Mouse (Mus musculus): ENCODE results near the gene Fam173a. TPM values are rescaled to one million over a fixed set of nuclear protein-coding genes. Genes with fewer than 3 reads are reported as not detected.

Gene Fam173a
- polyA plus RNA-seq, 1 experiment from 2014 or later: 82.3 TPM

DNA sequence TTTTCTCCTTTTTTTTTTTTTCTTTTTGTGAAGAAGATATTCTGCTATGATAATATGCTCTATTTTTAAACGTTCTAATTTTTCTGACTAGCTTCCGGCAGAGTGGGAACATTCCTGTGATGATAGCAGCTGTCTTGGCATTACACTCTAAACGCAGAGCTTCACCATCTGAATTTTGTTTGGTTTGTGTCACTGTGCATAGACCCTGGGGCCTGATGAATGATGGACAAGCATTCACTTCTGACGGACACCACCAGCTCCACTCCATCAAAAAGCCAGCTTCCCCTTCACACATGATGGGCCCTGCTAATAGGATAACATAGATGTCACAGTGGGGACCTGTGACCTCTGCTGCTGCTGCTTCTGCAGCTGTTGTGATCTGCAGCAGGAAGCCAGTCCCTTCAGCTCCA, 31.1 kb downstream of the Fam173a start:
- no peaks in the 10 kb centered on the region for H3K9me3 ChIP-seq (replicated peaks; ENCODE audit: control insufficient read depth, low read length)
- DNase-seq (ENCODE audit: low spot score) (no peak), ATAC-seq (no peak)
- no peak overlapping the region for H3K9ac ChIP-seq (ENCODE audit: low read length)
- H3K4me3 ChIP-seq (ENCODE audit: low read depth, low read length): no peak overlapping the region
- no peak overlapping the region for H3K27ac ChIP-seq (ENCODE audit: low read depth, low read length)
- no peaks in the 10 kb centered on the region for H3K4me1 ChIP-seq (ENCODE audit: control insufficient read depth, insufficient read depth, low read length)
- no peaks in the 10 kb centered on the region for H3K36me3 ChIP-seq (ENCODE audit: control insufficient read depth, insufficient read depth, low read length)
- H3K4me2 ChIP-seq (ENCODE audit: low read length): no peak overlapping the region
- H3K27me3 ChIP-seq (replicated peaks; ENCODE audit: control insufficient read depth, insufficient read depth, low read length): no peaks in the 10 kb centered on the region
- WGBS: 65% methylated on average over 4 of the region's 4 CpGs

DNA sequence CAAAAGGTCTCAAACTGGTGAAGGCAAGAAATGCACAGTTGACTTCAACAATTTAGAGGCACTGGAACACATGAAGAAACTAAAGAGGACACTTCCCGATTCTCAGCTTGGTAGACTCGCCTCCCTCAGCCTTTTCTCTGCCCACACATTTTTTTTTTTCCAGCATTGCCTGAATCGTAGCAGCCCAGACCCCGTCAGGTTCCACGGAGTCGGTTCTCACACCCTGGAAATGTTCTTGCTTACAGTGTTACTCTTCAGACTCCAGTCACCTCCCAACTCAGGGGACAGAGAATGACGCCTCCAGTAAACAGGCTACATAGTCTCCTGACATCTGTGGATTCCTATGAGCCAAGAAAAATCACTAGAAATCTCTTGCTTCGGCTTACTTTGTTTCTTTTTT, 32.6 kb downstream of the Fam173a start:
- Histone ChIP-seq H3K9ac (ENCODE audit: low read length) (no peak overlapping the region), H3K27ac (ENCODE audit: low read depth, low read length) (no peak overlapping the region), H3K4me1 (ENCODE audit: control insufficient read depth, insufficient read depth, low read length) (no peaks in the 10 kb centered on the region), H3K9me3 (replicated peaks; ENCODE audit: control insufficient read depth, low read length) (no peaks in the 10 kb centered on the region), H3K27me3 (replicated peaks; ENCODE audit: control insufficient read depth, insufficient read depth, low read length) (no peaks in the 10 kb centered on the region), H3K4me2 (ENCODE audit: low read length) (no peak overlapping the region), H3K4me3 (ENCODE audit: low read depth, low read length) (no peak overlapping the region), H3K36me3 (ENCODE audit: control insufficient read depth, insufficient read depth, low read length) (no peaks in the 10 kb centered on the region)
- WGBS: 80% methylated on average over 8 of the region's 8 CpGs
- DNase-seq (ENCODE audit: low spot score): no peak
- ATAC-seq: no peak

DNA sequence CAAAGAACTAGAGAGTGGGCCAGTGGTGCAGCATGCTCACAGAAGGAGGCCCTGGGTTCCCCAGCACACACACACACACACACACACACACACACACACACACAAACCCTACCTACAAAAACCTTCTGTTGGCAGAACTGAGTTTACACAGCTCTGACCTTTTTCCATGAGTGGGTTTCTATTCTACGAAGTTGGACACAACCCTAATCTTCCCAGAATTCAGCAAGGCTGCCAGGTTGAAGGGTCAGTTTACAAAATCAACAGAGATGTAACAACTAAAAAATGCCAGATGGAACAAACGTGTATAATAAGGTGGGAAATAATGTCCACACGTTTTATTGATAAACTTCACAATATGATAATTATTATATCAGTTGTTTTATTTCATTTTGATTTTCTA, 35.0 kb downstream of the Fam173a start:
- Histone ChIP-seq H3K9ac (ENCODE audit: low read length) (no peak overlapping the region), H3K9me3 (replicated peaks; ENCODE audit: control insufficient read depth, low read length) (no peaks in the 10 kb centered on the region), H3K36me3 (ENCODE audit: control insufficient read depth, insufficient read depth, low read length) (no peaks in the 10 kb centered on the region), H3K27ac (ENCODE audit: low read depth, low read length) (no peak overlapping the region), H3K4me3 (ENCODE audit: low read depth, low read length) (no peak overlapping the region), H3K4me2 (ENCODE audit: low read length) (no peak overlapping the region), H3K27me3 (replicated peaks; ENCODE audit: control insufficient read depth, insufficient read depth, low read length) (no peaks in the 10 kb centered on the region), H3K4me1 (ENCODE audit: control insufficient read depth, insufficient read depth, low read length) (no peaks in the 10 kb centered on the region)
- ATAC-seq (no peak), DNase-seq (ENCODE audit: low spot score) (no peak)
- 84% methylated on average over 3 of the region's 3 CpGs for WGBS

DNA sequence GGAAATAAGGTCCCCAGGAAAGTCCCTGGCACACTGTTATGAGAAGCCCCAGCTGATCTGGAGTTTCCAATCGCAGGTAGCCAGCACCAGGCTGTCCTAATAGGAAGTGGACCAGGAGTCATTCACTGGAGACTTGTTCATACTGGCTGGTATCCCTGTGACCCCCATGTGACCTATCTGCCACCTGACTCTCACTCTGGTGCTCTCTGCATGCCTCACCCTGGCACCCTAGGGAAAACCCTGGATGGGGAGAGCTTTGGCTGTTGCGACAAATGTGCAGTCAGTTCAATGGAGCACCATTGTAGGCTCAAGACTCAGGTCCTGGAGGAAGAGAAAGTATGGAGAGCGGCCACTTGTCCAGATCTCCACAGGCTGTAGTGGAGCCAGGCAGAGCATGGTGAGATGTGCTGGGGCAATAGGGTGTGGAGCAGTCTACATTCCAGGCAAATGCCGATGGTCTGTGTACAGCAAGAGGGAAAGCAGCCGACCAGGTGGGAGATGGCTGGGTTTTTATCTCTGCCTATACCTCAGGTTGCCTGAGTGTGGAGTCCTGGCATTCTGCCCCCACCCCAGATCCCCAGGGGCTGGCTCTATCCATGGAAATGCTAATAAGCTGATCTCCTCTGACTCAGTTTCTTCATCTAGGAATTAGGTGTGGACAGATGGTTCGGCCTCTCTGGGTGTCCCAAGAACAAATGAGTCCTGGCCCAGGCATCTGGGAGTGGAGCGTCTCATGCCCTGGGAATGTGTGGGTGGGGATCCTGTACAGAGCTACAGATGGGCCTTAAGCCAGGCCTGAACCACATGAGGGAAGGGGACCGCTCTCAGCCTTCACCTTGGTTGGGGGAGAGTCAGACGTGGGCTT, 36.1 kb downstream of the Fam173a start:
- H3K4me1 ChIP-seq (ENCODE audit: control insufficient read depth, insufficient read depth, low read length): no peaks in the 10 kb centered on the region
- H3K36me3 ChIP-seq (ENCODE audit: control insufficient read depth, insufficient read depth, low read length): no peaks in the 10 kb centered on the region
- no peak for ATAC-seq
- H3K27me3 ChIP-seq (replicated peaks; ENCODE audit: control insufficient read depth, insufficient read depth, low read length): no peaks in the 10 kb centered on the region
- H3K9ac ChIP-seq (ENCODE audit: low read length): no peak overlapping the region
- no peak overlapping the region for H3K27ac ChIP-seq (ENCODE audit: low read depth, low read length)
- no peaks in the 10 kb centered on the region for H3K9me3 ChIP-seq (replicated peaks; ENCODE audit: control insufficient read depth, low read length)
- no peak for DNase-seq (ENCODE audit: low spot score)
- no peak overlapping the region for H3K4me2 ChIP-seq (ENCODE audit: low read length)
- WGBS: 85% methylated on average over 9 of the region's 9 CpGs
- no peak overlapping the region for H3K4me3 ChIP-seq (ENCODE audit: low read depth, low read length)

DNA sequence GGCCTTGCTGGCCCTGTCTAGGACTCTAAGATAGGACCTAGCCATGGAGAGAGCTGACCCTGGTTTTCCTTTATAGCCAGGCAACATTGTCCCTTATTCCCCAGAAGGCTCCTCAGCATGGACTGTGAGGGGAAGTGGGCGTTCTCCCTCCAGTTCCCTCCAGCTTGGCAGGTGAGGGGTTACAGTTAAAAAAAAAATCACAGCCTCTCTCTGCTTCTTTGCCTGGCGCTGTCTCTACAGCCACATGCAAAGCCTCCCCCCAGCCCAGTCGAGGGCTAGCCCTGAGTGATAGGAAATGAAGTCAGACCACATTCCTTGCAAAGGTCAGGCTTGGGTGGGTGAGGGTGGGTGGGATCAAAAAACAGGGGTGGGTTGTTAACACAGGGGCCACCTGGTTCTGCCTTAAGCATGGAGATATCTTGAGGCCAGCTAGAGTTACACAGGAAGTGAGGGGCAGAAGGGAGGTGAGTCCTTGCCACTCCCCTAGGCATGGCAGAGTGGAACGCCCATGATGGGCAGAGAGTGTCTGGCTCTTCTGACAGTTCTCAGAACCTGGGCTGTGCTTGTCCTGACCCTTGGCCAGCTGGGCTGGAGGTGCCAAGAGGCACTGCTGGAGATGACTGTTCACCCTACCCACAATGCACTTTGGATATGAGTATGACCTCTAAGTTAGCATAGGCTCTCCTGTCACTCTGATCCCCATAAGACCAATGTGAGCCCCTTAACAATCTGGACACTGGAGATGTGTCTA, 36.9 kb downstream of the Fam173a start:
- 76% methylated on average over 4 of the region's 4 CpGs for WGBS
- Histone ChIP-seq H3K4me3 (ENCODE audit: low read depth, low read length) (no peak overlapping the region), H3K9ac (ENCODE audit: low read length) (no peak overlapping the region), H3K27me3 (replicated peaks; ENCODE audit: control insufficient read depth, insufficient read depth, low read length) (no peaks in the 10 kb centered on the region), H3K4me1 (ENCODE audit: control insufficient read depth, insufficient read depth, low read length) (no peaks in the 10 kb centered on the region), H3K27ac (ENCODE audit: low read depth, low read length) (no peak overlapping the region), H3K9me3 (replicated peaks; ENCODE audit: control insufficient read depth, low read length) (no peaks in the 10 kb centered on the region), H3K4me2 (ENCODE audit: low read length) (no peak overlapping the region), H3K36me3 (ENCODE audit: control insufficient read depth, insufficient read depth, low read length) (no peaks in the 10 kb centered on the region)
- ATAC-seq (no peak), DNase-seq (ENCODE audit: low spot score) (no peak)

DNA sequence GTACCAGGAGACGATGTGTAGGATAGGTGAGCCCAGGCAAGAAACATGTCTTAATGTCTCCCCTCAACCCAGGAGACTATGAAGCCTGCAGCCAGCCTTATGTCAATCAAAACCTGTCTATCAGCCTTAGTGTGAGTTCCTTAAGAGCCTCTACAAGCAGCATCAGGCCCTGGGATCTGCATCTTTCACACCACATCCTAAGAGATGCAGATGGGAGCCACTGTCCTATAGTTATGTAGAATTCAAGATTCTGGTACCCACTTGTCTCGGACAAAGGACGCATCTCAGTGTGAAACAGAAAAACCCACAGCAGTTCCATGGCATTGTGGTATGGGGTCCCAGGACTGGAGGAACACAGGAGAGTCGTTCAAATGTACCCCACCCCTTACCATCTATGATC, 37.6 kb downstream of the Fam173a start:
- no peak overlapping the region for H3K4me2 ChIP-seq (ENCODE audit: low read length)
- no peaks in the 10 kb centered on the region for H3K9me3 ChIP-seq (replicated peaks; ENCODE audit: control insufficient read depth, low read length)
- no peak for DNase-seq (ENCODE audit: low spot score)
- H3K4me1 ChIP-seq (ENCODE audit: control insufficient read depth, insufficient read depth, low read length): no peaks in the 10 kb centered on the region
- H3K27me3 ChIP-seq (replicated peaks; ENCODE audit: control insufficient read depth, insufficient read depth, low read length): no peaks in the 10 kb centered on the region
- H3K9ac ChIP-seq (ENCODE audit: low read length): no peak overlapping the region
- no peak overlapping the region for H3K27ac ChIP-seq (ENCODE audit: low read depth, low read length)
- no peaks in the 10 kb centered on the region for H3K36me3 ChIP-seq (ENCODE audit: control insufficient read depth, insufficient read depth, low read length)
- no peak overlapping the region for H3K4me3 ChIP-seq (ENCODE audit: low read depth, low read length)
- ATAC-seq: no peak
- WGBS: 85% methylated on average over 4 of the region's 4 CpGs

DNA sequence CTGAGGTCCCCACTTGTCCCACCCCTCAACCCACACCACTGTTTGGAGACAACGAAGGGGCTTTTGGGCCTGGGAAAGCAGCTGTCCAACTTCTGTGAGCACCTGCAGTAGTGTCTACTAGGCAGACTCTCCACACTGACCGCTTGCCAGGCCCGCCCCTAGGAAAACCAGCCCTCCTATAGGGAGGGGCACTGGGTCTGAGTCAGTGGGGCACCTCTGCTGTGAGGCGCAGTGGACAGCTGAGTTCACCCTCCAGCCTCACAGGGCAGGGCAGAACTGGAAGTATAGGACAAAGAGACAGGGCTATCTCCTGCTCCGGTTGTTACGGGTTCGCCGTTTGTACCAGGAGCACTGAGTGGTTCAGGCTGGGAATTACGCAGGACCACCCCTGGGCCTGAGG, 38.5 kb downstream of the Fam173a start, which contains the start of gene Msln:
Msln (minus strand) TSS at position 138 of the 400 bp plus-strand sequence.
- Histone ChIP-seq H3K27me3 (replicated peaks; ENCODE audit: control insufficient read depth, insufficient read depth, low read length) (no peaks in the 10 kb centered on the region), H3K9ac (ENCODE audit: low read length) (no peak within 1 kb of the TSS), H3K4me1 (ENCODE audit: control insufficient read depth, insufficient read depth, low read length) (no peaks in the 10 kb centered on the region), H3K9me3 (replicated peaks; ENCODE audit: control insufficient read depth, low read length) (no peaks in the 10 kb centered on the region), H3K27ac (ENCODE audit: low read depth, low read length) (no peak within 1 kb of the TSS), H3K36me3 (ENCODE audit: control insufficient read depth, insufficient read depth, low read length) (no peaks in the 10 kb centered on the region), H3K4me2 (ENCODE audit: low read length) (no peak within 1 kb of the TSS), H3K4me3 (ENCODE audit: low read depth, low read length) (no peak within 1 kb of the TSS)
- 89% methylated on average over 9 of the region's 9 CpGs for WGBS
- DNase-seq (ENCODE audit: low spot score) (no peak), ATAC-seq (no peak)

DNA sequence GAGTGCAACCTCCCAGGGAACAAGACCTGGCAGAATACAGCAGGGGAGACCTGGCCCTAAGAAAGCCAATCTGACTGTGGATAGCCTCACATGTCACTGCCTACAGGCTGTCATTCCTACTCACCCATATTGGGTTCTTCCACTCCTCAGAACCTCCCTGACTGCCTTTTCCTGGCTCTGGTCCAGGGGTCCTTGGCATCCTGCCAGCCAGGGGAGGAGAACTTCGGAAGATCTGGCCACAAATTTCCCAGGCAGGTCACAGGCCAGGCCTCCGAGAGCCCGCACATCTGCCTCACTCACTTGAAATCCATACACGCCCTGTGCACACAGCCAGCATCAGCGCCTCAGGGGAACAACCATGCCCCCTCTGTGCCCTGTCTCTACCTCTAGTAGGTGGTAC, 41.3 kb downstream of the Fam173a start:
- no peak overlapping the region for H3K4me2 ChIP-seq (ENCODE audit: low read length)
- DNase-seq (ENCODE audit: low spot score) (no peak), ATAC-seq (no peak)
- no peak overlapping the region for H3K27ac ChIP-seq (ENCODE audit: low read depth, low read length)
- WGBS: 36% methylated on average over 5 of the region's 5 CpGs
- H3K4me1 ChIP-seq (ENCODE audit: control insufficient read depth, insufficient read depth, low read length): no peaks in the 10 kb centered on the region
- no peak overlapping the region for H3K4me3 ChIP-seq (ENCODE audit: low read depth, low read length)
- H3K9me3 ChIP-seq (replicated peaks; ENCODE audit: control insufficient read depth, low read length): no peaks in the 10 kb centered on the region
- H3K36me3 ChIP-seq (ENCODE audit: control insufficient read depth, insufficient read depth, low read length): no peaks in the 10 kb centered on the region
- no peaks in the 10 kb centered on the region for H3K27me3 ChIP-seq (replicated peaks; ENCODE audit: control insufficient read depth, insufficient read depth, low read length)
- no peak overlapping the region for H3K9ac ChIP-seq (ENCODE audit: low read length)

DNA sequence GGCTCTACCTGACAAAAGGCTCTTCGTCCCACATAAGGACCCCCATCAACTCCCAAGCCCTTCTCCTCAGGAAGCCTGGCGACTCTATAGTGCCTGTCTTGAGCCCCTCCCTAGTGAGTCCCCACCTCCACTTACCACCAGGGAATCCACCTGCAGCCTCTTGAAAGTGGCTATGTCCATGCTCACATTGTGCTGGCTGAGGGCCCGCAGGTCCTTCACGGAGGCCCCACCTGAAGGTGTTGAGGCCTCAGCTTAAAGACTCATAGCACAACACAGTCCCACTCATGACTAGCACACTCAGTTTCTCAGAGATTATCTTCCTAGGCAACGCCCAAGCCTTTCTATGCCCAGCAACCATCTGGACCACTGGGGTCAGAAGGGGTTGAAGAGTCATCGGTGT, 43.4 kb downstream of the Fam173a start:
- H3K27me3 ChIP-seq (replicated peaks; ENCODE audit: control insufficient read depth, insufficient read depth, low read length): no peaks in the 10 kb centered on the region
- no peak for ATAC-seq
- no peaks in the 10 kb centered on the region for H3K9me3 ChIP-seq (replicated peaks; ENCODE audit: control insufficient read depth, low read length)
- no peak overlapping the region for H3K4me3 ChIP-seq (ENCODE audit: low read depth, low read length)
- no peak overlapping the region for H3K27ac ChIP-seq (ENCODE audit: low read depth, low read length)
- no peaks in the 10 kb centered on the region for H3K4me1 ChIP-seq (ENCODE audit: control insufficient read depth, insufficient read depth, low read length)
- H3K36me3 ChIP-seq (ENCODE audit: control insufficient read depth, insufficient read depth, low read length): no peaks in the 10 kb centered on the region
- no peak overlapping the region for H3K4me2 ChIP-seq (ENCODE audit: low read length)
- no peak for DNase-seq (ENCODE audit: low spot score)
- 82% methylated on average over 6 of the region's 6 CpGs for WGBS
- H3K9ac ChIP-seq (ENCODE audit: low read length): no peak overlapping the region

Measured in forebrain, embryonic 14.5 days (tissue).